Mouse (Mus musculus) CD4-positive helper T cell, adult 2 months (primary cell): ENCODE measurements at regions not wholly inside any gene's neighbourhood (a gene's known extent, or its start where the extent isn't known, plus 50 kb on each side); places are given as distances from the start of the nearest gene placed in this dataset.

Source experiments
- DNase-seq: peaks from one replicate; pipeline ENCODE4 v3.0.0-alpha.2; 2012; ENCODE audit warnings: low read depth, missing footprints, low spot score

- no peak for DNase-seq
Measured at GRCm38 (mm10) chr5:64738096-64738780, 65.0 kb upstream of the Klf3 start.

GRCm38 (mm10) chr5:64738781-64739310 lies 64.3 kb upstream of the Klf3 start:
- no peak for DNase-seq

GRCm38 (mm10) chr5:64739311-64740261 lies 63.6 kb upstream of the Klf3 start:
- no peak for DNase-seq

GRCm38 (mm10) chr5:64744041-64744440 lies 59.1 kb upstream of the Klf3 start:
- no peak for DNase-seq

GRCm38 (mm10) chr5:64744455-64744854 lies 58.7 kb upstream of the Klf3 start:
- DNase-seq = no peak

- DNase-seq = no peak
Measured at GRCm38 (mm10) chr5:64747461-64747860, 55.7 kb upstream of the Klf3 start.

GRCm38 (mm10) chr5:64749415-64750166 lies 53.6 kb upstream of the Klf3 start:
- no peak for DNase-seq

- no peak for DNase-seq
Measured at GRCm38 (mm10) chr5:64750406-64750805, 52.8 kb upstream of the Klf3 start.

GRCm38 (mm10) chr5:64750976-64751656 lies 52.1 kb upstream of the Klf3 start:
- DNase-seq = no peak

GRCm38 (mm10) chr5:64753142-64753750 lies 49.9 kb upstream of the Klf3 start:
- no peak for DNase-seq
